Mouse (Mus musculus): ENCODE results near the gene Olfr1495. TPM values are rescaled to one million over a fixed set of nuclear protein-coding genes. Genes with fewer than 3 reads are reported as not detected.

Olfr1495 gene
- polyA plus RNA-seq (2012; rRNA removed; ENCODE audit: low replicate concordance): not detected in 2 replicates

DNA sequence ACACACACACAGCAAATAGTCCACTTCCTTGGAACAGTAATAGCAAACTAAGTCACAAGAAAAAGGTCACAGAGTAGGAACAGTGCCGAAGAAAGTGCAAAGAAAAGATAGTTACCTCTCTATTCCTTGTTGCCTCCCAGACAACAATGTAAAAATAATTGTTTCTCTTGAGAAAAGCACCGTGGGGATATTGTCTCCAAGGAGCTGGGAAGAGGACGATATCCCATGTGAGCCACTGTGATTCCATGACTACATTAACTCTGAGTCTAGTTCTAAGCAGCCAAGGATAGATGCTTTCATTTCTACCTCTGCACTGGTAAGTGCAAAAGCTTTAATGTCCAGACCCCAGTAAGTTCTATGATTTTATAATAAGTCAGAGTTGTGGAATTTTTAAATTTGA lies at the start of gene Olfr1495:
Gene Olfr1495, plus strand, starts transcription at position 301 of the 400 bp plus-strand sequence.

DNA sequence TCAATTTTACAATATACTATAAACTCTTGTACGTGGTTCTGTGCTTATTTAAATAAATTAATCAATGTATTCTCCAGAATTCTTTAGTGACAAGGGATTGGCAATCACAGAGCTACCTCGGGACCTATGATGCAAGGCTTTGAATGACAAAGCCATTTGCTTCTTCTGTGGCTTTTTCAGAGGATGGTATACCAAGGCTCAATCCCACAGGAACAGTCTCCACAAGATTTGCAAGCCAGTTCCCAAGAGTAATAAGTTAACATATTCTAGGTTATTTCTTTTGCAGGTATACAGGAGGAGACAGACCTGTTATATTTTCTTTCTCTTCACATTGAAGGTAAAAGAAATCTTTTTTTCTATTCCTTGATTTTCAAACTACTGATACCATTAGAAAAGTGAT lies 41.4 kb upstream of the Olfr1495 start, which contains the start of gene Olfr1493-ps1:
Gene Olfr1493-ps1, plus strand, starts transcription at position 301 of the 400 bp plus-strand sequence.

DNA sequence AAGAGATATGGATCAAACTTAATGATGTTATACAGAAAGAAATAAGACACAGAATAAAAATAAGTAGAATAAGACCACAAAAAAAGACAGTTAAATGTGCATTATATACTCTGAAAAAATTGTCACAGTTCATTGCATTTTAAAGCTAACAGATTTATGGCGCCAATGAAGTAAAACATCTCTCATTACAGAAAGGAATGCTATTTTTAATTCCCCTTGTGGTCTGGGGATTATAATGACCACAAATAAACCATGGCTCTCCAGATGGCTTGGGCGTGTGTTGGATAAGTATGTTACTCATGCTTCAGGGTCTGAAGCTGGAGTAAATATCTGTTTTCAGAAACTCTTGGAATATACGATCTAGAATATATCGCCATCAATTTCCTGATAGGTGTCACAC lies 25.0 kb upstream of the Olfr1495 start, which contains the start of gene Olfr1494:
Gene Olfr1494, plus strand, starts transcription at position 301 of the 400 bp plus-strand sequence.

DNA sequence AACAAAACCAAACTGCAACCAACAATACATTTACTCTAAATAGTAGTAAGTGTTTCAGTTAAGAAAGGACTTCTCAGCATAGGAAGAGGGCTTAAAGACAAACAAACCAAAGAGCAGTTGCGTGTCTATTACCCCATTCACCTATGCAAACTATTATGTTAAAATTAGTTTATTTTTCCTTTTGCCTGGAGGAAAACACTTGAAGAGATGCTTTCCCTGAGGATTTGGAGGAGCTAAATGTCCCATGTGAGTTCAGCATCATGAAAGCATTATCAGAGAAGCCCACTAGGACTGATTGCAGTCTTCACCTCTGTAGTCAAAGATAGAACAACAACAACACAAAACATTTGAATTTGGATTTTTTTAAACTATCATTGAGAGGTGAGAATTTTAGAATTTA lies 13.2 kb downstream of the Olfr1495 start, which contains the start of gene Olfr1496:
Gene Olfr1496, plus strand, starts transcription at position 301 of the 400 bp plus-strand sequence.

DNA sequence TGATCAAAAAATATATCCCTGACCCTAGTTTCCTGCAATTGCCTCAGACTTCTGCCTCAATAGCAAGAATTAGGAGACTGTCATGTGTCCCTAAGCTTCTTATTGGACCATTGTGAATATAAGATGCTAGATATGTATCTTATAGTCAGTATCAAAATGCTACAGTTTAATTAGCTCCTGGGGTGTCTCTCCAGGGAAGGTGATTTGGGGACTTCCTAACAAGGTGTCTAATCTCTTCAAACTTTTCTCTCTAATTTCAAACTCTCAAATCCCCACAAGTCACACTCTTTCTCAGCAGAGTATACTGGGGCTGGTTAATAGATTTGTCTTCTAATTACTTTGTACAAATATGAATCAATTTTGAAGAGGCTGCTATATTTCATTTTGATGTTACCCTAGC lies 33.7 kb downstream of the Olfr1495 start, which contains the start of gene Olfr1497:
Gene Olfr1497, minus strand, starts transcription at position 101 of the 400 bp plus-strand sequence.

DNA sequence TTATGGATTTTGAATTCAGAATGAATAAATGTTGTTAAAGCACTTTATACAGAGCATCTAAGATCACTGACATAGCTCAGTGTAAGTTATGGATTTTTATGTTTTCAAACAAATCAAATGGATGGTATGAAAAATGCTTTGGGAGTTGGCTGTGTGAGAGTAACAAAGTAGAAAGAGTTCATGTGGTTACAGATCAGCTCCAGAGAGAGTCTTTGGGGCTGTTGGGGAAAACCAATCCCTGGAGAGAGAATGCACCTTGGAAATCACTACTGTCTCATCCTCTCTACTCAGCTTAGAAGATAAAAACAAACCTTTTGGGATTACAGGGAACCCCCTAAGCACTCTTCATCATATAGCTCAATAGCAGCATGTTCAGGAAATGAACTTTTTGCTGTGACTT lies 54.9 kb downstream of the Olfr1495 start, which contains the start of gene Olfr1499:
Gene Olfr1499, minus strand, starts transcription at position 101 of the 400 bp plus-strand sequence.

Other genes starting within 250 kb of the Olfr1495 start
- not detected in 2 replicates for gene Olfr1480, start 236.7 kb upstream of the Olfr1495 start, polyA plus RNA-seq (2012; rRNA removed; ENCODE audit: low replicate concordance)
- not detected in 2 replicates for gene Olfr1484, start 181.1 kb upstream of the Olfr1495 start, polyA plus RNA-seq (2012; rRNA removed; ENCODE audit: low replicate concordance)
- not detected in 2 replicates for gene Olfr1487, start 147.2 kb upstream of the Olfr1495 start, polyA plus RNA-seq (2012; rRNA removed; ENCODE audit: low replicate concordance)
- gene Olfr1489, start 133.0 kb upstream of the Olfr1495 start, polyA plus RNA-seq (2012; rRNA removed; ENCODE audit: low replicate concordance): not detected in 2 replicates
- gene Olfr1490, start 113.5 kb upstream of the Olfr1495 start, polyA plus RNA-seq (2012; rRNA removed; ENCODE audit: low replicate concordance): not detected in 2 replicates
- not detected in 2 replicates for gene Olfr1491, start 67.3 kb upstream of the Olfr1495 start, polyA plus RNA-seq (2012; rRNA removed; ENCODE audit: low replicate concordance)
- not detected in 2 replicates for gene Olfr1493-ps1, start 41.3 kb upstream of the Olfr1495 start, polyA plus RNA-seq (2012; rRNA removed; ENCODE audit: low replicate concordance)
- gene Olfr1494, start 24.9 kb upstream of the Olfr1495 start, polyA plus RNA-seq (2012; rRNA removed; ENCODE audit: low replicate concordance): not detected in 2 replicates
- gene Olfr1496, start 13.3 kb downstream of the Olfr1495 start, polyA plus RNA-seq (2012; rRNA removed; ENCODE audit: low replicate concordance): not detected in 2 replicates
- not detected in 2 replicates for gene Olfr1497, start 33.6 kb downstream of the Olfr1495 start, polyA plus RNA-seq (2012; rRNA removed; ENCODE audit: low replicate concordance)
- gene Olfr1499, start 54.8 kb downstream of the Olfr1495 start, polyA plus RNA-seq (2012; rRNA removed; ENCODE audit: low replicate concordance): not detected in 2 replicates
- not detected in 2 replicates for gene Olfr1500, start 65.9 kb downstream of the Olfr1495 start, polyA plus RNA-seq (2012; rRNA removed; ENCODE audit: low replicate concordance)
- not detected in 2 replicates for gene Olfr1501, start 86.1 kb downstream of the Olfr1495 start, polyA plus RNA-seq (2012; rRNA removed; ENCODE audit: low replicate concordance)
- not detected in 2 replicates for gene Olfr1502, start 97.2 kb downstream of the Olfr1495 start, polyA plus RNA-seq (2012; rRNA removed; ENCODE audit: low replicate concordance)
- not detected in 2 replicates for gene Olfr1504, start 133.3 kb downstream of the Olfr1495 start, polyA plus RNA-seq (2012; rRNA removed; ENCODE audit: low replicate concordance)
- gene Olfr1505, start 148.9 kb downstream of the Olfr1495 start, polyA plus RNA-seq (2012; rRNA removed; ENCODE audit: low replicate concordance): not detected in 2 replicates

Data from duodenum, adult 2 months (tissue).